Mouse (Mus musculus) cerebellum, postnatal 36 days (tissue): ENCODE measurements around the gene Neurog1.

Source experiments
- DNase-seq, 2 experiments: peaks; one replicate each; pipeline ENCODE4 v3.0.0; 2021 to 2022; ENCODE audit warnings: mixed read lengths in 2 of 2

Neurog1 gene

DNA sequence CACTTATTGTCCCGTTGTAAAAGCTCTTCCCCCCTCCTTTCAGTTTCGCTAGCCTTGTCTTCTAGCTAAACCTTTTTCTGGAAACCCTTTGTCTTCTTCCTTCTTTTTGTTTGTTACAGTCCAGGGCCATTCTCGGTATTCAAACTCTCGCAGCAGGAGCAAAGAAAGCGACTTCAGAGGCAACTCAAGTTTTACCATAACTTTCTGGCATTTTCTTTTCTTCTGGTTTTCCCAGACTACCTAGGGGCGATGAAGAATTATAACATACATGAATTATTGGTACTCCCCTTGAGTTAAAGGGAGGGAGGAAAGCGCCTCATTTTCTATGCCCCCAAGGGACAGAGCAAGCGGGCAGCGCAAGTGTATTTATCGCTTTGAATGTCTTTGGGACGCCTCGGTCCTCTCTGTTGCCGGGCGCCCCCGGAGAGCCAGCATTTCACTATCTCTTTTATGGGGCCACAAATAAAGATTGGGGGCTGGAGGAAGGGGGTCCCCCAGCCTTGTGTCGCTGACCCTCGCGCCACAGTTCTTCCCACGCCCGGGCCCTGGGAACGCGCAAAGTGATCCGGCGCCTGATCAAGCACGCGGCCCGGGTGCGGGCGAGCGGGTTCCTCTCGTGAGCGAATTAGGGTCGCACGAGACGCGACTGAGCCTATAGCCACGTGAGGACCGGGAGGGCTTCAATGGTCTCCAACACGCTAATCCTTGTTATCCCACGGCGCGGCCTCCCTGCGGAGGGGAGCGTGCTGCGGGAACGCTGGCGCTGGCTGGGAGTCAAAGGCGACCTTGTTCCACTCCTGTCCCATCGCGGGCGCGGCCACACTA, 6.4 kb upstream of the Neurog1 start:
- no peak for DNase-seq

DNA sequence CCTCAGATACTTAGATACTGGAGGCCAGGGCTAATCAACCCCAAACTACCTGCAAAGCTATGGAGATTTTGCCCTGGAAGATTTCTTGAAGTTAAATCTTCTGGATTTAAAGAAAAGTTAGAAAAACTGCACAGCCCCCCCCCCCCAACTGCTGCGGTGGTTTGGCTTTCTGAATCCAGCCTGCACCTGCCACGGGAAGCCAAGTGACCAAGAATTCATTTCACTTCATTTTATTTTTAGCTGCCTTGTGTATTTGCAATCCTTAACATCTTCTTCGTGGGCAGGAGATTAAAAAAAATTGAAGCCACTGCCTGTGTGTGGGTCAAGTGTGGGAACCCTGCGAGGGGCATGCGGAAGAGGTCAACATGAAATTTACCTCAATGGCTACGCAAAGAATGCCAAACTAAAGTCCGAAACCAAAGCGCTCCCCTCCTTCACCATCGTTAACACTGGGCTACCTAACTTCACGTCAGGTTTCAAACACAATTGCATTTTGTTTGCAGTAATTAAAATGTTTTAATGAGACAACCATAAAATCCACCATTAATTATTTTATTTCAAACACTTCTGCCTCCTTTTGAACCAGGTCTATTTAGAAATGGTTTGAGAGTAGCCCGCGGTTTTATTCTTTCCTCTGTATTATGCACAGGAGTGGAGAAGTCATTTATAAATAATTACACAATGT, 5.6 kb upstream of the Neurog1 start:
- no peak for DNase-seq

DNA sequence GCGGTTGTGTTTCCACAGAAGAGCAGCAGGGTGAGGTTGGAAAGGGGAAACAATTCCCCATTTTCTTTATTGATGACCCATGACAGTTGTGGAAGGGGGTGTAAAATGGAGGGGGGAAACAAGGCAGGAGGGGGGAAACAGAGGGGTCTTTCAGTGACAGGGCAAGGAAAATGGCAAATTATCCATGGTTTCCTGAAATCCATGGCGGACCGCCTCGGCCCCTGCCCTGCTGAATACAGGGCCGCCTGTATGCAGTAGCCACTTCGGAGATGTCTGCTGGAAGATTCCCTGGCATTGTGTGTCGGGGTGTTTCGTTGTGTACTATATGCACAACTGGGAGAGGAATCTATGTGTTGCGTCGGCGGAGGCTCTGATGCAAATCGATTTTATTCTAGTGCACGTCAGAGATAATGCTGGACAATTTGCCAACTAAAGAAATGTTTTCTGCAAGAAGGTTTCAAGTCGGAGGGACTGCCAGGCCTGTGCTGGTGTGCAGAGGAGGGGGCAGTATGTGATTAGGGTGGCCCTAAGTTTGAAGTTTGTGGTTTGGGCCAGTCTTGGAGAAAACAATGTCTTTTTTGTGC, 4.8 kb upstream of the Neurog1 start:
- DNase-seq, result no peak

DNA sequence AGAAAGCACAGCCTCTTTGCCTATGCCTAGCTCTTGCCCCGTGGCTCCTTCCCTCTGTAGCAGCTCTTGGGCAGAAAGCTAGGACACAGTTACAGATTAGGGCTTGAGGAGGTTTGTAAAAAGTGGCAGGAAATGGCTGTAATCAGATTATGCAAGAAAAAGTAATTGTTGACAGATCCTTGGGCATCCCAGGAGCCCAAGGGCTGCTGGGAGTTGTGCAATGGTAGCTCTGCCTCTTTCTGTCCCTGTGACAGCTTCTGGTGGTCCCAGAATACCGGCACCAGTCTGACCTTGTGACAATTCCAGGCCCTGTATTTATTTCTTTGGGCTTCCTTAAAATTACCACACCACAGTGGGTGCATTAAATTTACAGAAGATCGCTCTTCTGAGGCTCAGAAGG, 1.4 kb upstream of the Neurog1 start:
- no peak for DNase-seq

DNA sequence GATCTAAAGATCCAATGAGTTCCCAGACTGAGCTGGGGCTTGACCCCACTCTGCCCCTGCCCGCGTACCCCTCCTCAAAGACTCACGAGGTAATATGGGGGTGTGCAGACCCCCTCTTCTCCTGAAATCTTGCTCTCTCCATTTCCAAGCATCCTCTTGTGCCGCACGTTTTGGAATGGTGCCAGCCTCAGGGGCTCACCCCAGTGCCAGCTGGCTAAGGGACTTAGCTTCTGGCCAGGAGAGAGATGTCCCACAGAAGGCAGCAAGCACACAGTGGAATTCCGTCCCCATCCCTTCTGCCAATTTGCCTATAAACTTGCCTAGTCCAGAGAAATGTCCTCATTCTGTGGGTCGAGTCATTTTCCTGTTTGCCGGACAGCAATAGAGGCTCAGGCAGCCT, 820 bp upstream of the Neurog1 start:
- DNase-seq, result no peak

DNA sequence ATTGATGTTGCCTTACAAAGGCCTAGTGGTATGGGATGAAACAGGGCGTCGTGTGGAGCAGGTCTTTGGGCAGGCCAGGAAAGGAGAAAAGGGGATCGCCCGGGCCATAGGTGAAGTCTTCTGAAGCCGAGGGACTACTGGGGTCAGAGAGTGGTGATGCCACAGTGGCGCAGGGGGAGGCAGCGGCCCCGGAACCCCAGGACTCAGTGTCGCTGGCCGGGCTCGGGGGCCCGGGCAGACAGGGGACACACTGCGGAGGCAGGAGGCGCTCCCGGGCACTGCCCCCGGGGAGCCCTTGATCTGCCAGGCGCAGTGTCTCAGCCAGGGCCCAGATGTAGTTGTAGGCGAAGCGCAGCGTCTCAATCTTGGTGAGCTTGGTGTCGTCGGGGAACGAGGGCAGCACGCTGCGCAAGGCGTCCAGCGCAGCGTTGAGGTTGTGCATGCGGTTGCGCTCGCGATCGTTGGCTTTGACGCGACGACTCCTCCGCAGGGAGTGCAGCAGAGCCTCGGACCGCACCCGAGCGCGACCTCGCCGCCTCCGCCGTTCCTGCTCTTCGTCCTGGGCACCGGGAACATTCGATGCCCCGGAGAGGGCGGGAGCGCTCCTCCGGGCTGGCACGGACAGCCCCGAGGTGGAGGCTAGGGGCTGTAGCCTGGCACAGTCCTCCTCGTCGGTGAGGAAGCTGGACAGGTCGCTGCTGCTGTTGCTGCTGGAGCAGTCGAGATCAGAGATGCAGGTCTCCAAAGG, 613 bp downstream of the Neurog1 start:
- no peak for DNase-seq

DNA sequence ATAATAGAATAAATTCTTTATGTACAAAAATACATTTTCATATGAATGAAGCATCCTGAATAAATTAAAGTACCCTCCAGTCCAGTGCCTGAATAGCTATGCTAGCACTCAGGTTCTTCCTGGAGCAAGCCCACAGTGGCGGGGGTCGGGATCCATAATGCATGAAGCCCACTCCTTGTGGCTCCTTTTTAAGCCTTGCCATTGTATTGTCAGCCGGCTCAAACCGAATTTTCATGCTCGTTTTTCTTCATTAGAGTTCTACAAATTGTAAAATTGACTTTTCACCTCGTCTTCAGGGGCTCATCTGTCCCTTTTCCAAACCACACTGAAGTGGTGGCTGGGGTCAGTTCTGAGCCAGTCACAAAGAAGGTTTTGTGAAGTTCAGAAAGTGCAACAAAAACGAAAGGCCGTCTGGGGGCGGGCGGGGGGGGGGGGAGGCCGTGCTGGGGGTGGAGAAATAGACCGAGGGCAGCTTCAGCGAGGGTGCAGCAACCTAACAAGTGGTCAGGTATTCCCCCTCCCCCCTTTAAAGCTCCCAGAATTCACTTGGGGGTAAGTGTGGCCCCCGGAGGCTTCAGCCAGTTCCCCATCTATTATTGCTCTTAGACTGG, 1.3 kb downstream of the Neurog1 start:
- DNase-seq, result no peak

DNA sequence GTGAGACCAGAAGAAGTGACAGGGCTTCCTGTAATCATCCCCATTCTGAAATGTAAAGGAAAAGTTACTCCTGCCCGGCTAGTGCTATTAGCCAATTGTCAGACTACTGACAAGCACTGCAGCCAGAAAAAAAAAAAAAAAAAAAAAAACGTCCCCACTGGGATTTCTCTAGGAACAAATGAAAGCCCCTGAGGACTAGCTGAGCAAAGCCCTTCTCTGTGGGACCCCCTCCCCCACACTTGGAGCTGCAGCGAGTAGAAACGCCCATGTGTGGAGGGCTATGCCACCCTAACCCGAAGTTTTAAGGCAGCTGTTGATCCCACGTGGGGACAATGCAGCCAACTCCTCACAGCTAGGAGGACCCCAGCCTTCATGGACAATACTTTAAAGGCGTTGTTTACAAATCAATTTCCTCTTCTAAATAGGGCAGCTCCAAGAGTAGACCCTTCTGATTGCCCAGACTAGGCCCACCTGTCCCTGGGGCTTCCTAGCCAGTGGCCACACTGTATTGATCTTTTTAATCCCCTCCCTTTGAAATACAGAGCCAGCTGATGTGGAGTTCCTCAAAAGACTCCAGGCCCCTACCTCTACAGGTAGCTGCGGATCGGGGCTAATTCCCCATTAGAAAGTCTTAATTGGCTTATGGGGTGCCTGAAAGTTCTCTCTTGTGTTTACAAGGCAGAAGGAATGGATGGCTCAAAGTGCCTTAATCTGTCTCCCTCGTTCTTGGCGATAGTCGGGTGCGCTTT, 2.2 kb downstream of the Neurog1 start:
- DNase-seq, result no peak

DNA sequence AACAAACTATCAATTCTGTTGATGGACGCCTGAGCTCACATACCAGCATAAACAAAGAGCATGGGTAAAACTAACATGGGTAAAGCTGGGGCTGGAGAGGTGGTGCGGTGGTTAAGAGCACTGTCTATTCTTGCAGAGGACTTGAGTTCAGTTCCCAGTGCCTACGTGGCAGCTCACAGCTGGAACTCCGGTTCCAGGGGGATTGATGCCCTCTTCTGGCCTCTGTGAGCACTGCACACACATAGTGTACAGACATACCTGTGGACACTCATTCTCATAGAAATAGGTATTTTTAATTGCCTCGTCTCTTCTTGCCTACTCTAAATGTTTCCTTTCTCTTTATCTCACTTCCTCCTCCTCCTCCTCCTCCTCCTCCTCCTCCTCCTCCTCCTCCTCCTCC, 8.9 kb downstream of the Neurog1 start:
- DNase-seq, result no peak

DNA sequence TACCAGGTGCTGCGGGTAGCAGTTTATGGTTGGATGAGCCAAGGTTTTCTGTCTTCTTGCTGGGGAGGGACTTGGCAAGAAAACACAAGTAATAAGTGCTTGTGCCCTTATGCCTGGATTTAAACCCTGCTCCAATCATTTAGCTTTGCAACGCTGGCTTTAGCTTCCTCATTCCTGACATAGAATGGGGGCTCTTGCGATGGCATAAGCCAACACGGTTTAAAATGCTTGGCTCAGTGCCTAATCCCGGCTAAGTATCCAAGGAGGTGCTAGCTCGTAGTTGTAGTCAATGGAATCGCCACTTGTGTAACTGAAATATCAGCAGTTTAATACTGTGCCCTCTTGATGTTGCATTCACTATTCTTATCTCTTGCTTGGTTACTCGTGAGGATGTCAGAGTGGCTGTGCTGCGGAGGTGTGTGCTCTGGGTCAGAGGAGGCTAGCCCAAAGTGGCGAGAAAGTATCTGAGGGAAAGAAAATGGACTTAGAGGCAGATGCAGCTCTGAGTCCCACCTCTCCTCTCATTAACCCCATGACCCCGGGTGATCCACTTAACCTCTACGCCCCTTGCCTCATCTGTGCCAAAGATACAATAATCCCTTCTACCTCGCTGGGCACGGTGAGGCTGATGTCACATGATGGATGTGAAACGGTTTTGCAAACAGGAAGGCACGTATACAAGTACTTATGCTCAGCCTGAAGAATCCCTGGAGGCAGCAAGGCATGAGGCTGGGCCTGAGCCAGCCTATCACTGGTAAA, 11.8 kb downstream of the Neurog1 start:
- no peak for DNase-seq

DNA sequence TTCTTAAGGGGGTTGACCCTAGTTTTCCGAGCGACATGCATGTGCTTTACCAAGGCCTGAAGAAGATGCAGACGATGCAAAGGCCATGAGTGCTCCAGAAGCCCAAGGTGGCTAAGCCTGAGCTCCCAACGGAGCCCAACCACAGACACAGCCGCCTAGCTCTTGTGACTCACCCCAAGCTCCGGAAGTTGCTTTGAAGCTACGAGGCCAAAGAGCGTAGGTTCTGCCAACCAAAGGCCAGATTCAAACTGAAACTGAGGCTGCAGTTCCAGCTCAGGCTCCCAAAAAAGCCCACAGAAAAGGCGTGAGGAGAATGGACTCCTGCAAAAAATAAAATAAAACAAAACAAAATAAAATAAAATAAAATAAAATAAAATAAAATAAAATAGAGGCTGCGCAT, 14.1 kb downstream of the Neurog1 start:
- no peak for DNase-seq

DNA sequence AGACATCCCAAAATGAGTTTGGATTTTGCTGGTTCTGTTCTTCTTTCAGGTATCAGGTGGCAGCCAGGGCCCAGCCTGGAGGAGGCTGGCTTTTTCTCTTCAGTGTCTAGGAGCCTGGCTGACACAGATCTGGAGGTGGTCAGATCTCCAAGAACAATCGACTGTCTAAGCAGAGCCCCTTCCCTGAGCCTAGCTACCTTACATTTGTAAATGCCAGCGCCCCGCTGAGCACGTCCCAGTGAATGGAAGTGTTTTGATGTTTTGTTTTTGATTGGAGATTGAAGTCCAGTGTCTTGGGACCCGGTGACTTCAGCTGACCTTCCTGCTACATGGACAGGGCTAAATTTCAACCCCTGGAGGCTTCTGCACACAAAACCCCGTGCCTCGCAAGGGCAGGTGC, 15.8 kb downstream of the Neurog1 start:
- no peak for DNase-seq

DNA sequence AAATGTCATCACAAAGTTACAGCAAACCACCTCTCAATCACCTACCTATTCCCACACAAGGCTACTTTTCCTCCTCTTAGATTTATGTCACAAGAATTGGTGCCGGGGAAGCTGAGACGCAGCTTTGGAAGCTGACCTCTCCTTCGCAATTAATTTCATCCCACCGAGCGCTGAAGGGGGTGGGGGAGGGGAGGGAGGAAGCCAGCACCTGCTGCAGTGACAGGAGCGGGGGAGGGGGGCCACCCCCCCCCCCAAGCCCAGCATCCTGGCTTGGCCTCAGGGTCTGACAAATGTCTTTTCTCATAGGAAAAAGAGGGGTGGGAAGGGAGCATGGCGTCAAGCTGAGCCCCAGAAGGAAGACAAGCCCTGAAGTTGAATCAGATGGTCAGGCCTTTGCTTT, 23.2 kb downstream of the Neurog1 start:
- DNase-seq, result no peak

DNA sequence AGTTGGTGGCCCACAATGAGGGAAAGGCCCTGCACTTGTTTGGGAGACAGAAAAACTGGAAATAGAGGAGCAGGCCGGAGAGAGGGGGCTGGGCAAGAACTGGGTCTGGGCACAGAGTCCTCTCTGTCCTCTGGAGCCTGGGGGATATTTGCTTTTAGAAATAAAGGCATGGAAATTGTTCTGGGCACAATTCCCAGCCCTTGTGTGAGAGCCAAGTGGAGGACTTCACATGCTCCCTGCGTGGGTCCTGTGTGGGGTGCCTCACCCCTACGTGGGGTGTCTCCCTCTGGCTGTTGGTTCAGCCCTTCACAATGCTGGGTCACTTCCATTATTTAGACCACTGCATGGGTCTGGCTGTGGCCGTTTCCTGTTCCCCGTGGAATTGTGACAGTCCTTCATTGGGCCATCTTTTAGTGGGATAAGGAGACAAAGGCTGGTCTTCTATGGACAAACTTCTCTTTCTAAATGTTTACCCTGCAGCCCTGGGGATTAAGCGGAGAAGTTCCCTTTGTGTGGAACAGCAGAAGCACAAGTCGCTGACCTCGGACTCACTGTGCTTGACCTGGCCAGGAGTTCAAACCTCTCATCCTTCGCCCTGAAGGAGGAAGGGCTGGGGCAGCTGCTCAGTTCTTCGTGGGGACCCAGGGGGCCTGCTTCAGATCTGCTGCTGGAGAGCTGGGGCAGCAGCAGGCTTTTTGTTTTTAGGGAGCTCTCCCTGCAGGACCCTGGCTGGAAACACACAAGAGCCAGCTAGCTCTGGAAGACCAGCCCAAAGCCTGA, 25.6 kb downstream of the Neurog1 start:
- peak; percentile 10 to 14 for DNase-seq

DNA sequence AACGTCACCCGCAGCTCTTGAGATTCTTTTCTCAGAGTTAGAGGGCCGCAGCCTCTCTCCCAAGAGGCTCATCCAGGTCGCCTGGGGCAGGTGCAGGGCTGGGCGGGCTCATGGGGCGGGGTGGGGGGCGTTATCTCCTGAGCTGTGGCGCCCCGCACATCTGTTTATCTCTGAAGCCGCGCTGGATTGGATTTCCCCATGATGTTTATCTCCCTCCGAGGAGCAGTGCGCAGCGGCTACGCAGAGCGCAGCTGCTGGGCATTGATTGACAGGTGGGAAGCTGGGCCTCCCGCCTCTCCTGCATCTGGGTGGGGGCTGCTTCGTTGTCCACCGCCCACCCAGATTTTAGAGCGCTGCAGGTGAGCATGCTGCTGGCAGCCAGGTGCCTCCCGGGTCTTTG, 28.3 kb downstream of the Neurog1 start:
- no peak for DNase-seq

DNA sequence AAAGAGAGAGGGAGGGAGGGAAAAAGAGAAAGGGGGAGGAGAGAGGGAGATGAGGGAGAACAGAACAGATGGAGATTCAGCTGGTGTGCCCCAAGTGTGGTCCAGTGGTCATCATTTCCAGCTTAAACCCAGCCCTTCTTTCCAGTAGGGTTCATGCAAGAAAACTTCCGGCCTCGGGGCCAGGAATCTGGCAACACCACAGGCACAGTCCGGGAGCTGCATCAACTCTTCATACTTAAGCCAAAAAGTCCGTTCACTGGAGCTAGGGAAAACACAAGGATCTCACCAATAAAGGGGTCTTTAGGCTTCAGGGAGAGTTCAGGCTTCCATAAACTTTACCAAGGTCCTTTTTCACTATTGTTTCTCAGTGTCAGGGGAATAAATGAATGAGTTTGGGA, 29.1 kb downstream of the Neurog1 start:
- no peak for DNase-seq

DNA sequence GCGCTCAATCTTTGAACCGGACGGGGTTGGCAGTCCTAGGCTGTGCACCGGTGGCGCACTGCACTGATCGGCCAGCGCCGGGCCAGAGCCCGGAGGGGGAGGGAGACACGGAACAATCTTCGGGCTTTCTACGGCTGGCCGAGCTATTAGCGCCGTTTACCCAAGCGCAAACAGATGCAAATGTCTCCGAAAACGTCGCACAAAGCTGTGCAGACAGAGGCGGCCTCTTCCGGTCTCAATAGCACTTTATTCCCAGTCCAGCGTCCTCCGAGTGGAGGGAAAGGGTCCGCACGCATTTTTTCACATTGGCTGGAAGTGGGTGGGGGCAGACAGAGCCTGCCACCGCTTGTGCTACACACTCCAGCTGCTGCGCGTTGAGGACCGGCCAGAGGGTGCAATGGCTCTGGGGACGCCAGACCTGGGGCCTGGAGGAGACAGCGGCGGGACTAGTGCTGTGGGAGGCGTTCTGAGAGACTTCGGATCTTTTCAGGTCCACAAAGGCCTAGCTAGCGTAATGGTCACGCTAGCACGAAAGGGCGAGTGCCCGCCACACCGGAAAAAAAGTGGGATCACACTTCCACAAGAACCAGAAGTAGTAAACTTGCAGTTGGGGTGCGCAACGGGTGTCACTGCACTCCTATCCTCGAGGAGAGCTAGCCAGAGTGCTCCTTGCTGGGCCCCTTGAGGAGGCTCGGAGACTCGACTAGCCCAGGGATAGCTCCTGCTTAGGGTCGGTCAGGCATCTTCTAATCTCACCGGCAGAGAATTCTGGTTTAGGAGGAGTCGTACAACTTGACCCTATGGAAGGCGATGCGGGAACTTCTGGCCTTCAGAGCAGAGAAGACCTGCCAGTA, 29.7 kb downstream of the Neurog1 start:
- DNase-seq, result no peak

DNA sequence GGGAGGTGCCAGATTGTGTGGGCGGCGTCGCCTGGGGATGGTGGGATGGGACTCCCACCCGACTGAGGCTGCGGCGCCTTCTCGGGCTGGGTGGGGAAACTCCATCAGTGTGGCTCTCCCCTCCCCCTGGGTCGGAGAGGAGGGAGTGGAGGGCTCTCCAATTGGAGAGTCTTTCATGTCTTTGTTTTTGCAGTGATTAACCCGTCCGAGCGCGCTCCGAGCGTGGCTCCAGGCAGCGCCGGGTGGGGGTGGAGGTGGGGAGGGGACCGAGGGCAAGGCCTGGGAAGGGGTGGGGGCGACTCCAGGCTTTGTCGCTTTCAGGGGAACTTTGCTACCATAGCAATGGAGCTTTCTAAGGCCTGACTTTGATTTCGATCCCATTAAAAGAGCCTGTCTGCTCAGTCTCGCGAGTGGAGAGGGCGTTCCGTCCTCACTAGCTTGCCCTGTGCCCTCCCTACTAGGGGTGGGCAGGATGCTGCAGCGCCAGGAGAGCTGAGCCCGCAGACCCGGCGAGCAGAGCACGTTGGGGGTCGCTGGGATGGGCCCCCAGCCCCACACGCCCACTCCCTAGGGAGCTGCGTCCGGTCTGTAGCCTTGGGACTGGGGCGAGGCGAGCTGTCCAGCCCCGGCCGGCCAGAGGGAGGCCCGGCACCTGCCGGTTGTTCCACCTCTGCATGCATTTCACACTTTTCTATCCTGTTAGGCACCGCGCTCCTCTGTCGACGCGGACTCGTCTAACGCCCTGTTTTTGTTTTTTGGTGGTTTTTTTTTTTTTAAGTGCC, 30.6 kb downstream of the Neurog1 start:
- DNase-seq, result no peak

DNA sequence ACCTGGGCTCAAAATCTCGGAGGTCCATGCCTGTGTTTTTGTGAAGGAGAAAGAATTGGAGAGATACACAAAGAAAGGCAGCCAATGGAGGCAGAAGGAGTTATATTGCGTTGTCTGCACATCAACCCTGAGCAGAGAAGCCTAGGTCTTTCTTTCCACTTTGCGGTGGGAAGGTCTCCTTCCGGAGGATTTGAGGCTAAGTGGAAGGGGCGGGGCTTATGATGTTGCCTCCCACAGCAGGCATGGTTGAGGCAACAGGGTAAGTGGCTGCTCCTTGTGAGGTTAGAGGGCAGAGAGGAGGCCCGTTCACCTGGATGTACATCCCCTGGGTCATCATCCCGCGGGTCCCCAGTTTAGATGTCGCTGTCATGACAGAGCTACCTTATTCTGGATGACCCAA, 32.7 kb downstream of the Neurog1 start:
- no peak for DNase-seq
